Mouse (Mus musculus): Measurements from ENCODE around the gene Thoc5.

Thoc5 gene

GRCm38 (mm10) chr11:4894848-4895816 is at the start of gene Thoc5:
TSS of gene Thoc5 (plus strand) at chr11:4895320.
- peak; percentile 84 to 86 for DNase-seq

- peak; percentile 57 to 58 for DNase-seq
Measured at GRCm38 (mm10) chr11:4848483-4849248, 46.5 kb upstream of the Thoc5 start.

GRCm38 (mm10) chr11:4849258-4849943 is 45.7 kb upstream of the Thoc5 start, which contains the start of gene Nf2:
TSS of gene Nf2 (minus strand) at chr11:4849536.
- DNase-seq = peak; percentile 98 to 99

- no peak for DNase-seq
Measured at GRCm38 (mm10) chr11:4850404-4850803, 44.7 kb upstream of the Thoc5 start.

GRCm38 (mm10) chr11:4853021-4853420 is 42.1 kb upstream of the Thoc5 start:
- no peak for DNase-seq

- no peak for DNase-seq
Measured at GRCm38 (mm10) chr11:4854181-4854580, 40.9 kb upstream of the Thoc5 start.

- DNase-seq = no peak
Measured at GRCm38 (mm10) chr11:4858416-4858815, 36.7 kb upstream of the Thoc5 start.

- DNase-seq = no peak
Measured at GRCm38 (mm10) chr11:4860986-4861385, 34.1 kb upstream of the Thoc5 start.

- DNase-seq = no peak
Measured at GRCm38 (mm10) chr11:4861816-4862604, 33.1 kb upstream of the Thoc5 start.

- DNase-seq = no peak
Measured at GRCm38 (mm10) chr11:4862730-4863129, 32.4 kb upstream of the Thoc5 start.

GRCm38 (mm10) chr11:4865645-4866251 is 29.4 kb upstream of the Thoc5 start:
- peak in 1 of 2 experiments; percentile 71 for DNase-seq

- DNase-seq = peak; percentile 76 to 81
Measured at GRCm38 (mm10) chr11:4873755-4874475, 21.2 kb upstream of the Thoc5 start, which contains the start of gene Nipsnap1. TSS of gene Nipsnap1 (plus strand) at chr11:4873951.

- DNase-seq = no peak
Measured at GRCm38 (mm10) chr11:4874551-4874950, 20.6 kb upstream of the Thoc5 start.

GRCm38 (mm10) chr11:4881087-4881486 is 14.0 kb upstream of the Thoc5 start:
- DNase-seq = no peak

GRCm38 (mm10) chr11:4882892-4883627 is 12.1 kb upstream of the Thoc5 start:
- DNase-seq = peak; percentile 77 to 89

GRCm38 (mm10) chr11:4885385-4885903 is 9.7 kb upstream of the Thoc5 start:
- DNase-seq = peak in 1 of 2 experiments; percentile 60

- no peak for DNase-seq
Measured at GRCm38 (mm10) chr11:4886987-4887386, 8.1 kb upstream of the Thoc5 start.

GRCm38 (mm10) chr11:4900437-4900836 is 5.3 kb downstream of the Thoc5 start:
- no peak for DNase-seq

GRCm38 (mm10) chr11:4901956-4902355 is 6.8 kb downstream of the Thoc5 start:
- DNase-seq = no peak

GRCm38 (mm10) chr11:4906231-4906630 is 11.1 kb downstream of the Thoc5 start:
- no peak for DNase-seq
